Mouse (Mus musculus) thymus, adult 2 months (tissue): ENCODE results near the gene Dmxl2.

Source experiments
- CTCF ChIP-seq: fragments of 200-500 bp; IDR thresholded peaks from 2 replicates; pipeline ENCODE4 v1.5.1; 2012; ENCODE audit warnings: mild to moderate bottlenecking, control low read depth, low read length, moderate library complexity, borderline replicate concordance; ENCODE audit not compliant: control insufficient read depth, poor library complexity, insufficient read depth; ENCODE audit errors: extremely low read depth
- POLR2A ChIP-seq: fragments of 200-500 bp; IDR thresholded peaks from 2 replicates; pipeline ENCODE4 v1.6.1; 2012; ENCODE audit warnings: mild to moderate bottlenecking, low read length, control low read depth, moderate library complexity; ENCODE audit not compliant: control insufficient read depth, poor library complexity, insufficient read depth; ENCODE audit errors: extremely low read depth

DNA sequence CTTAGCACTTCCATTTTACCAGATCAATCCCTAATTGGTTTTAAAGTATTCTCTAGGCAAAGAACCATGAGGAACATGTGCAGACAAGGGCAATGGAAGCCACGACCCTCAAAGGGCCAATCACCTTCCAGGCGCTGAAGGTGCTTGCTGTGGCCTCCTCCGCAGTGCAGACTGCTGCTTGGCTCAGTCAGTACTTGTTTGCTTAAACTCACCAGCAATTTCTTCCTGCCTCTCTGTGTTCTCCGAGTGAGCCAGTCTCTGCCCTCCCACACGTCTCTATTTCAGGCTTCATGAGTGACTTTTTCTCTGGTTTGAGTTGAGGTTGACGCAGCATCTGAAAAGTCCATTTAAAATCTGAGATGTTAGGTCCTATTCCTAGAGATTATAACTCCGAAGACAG, 17.5 kb upstream of the Dmxl2 start:
- TF ChIP-seq CTCF: no peak
- TF ChIP-seq POLR2A: no peak
